Mouse (Mus musculus): ENCODE data around the gene Gm10775.

Gene Gm10775

DNA sequence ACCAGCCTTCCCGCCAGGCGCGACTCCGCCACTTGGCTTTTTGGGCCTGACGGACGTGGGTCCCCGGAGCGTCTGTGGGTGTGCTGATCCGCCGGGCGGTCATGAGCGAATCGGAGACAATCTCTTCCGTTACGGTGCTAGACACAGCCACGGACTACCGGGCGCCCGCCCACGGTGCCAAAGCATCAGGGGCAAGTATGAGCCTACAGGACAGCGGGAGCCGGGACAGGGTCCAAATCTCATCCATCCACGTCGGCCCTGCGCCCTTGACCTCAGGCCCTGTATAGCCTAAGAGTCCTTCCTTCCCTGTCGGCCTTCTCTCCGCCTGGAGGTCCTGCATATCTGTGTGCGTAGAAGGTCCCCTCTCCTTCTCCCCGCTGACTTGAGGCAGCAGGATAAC, at the start of gene Gm10775:
TSS of gene Gm10775 (plus strand) at position 301 of the 400 bp plus-strand sequence.
- in situ Hi-C loops (cut with MboI, MseI) = no loop called here

DNA sequence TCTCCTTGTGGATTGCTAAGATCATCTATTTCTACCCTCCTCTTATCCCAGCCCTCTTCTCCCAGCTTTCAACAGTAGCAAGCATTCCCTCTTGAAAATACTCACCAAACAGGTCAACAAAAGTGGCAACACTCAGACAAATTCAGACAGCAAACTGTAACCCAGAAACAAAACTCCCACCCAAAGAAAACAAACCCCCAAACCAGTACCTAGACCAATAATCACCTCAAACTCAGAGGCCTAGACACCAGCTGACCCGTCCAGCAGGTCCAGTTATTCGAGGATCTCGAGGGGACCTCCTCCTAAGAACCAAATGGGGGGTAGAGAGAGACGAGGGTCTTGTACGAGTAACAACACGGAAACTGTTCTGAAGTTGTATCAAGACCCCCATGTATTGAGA, 33.4 kb upstream of the Gm10775 start:
- in situ Hi-C loops (cut with MboI, MseI) = no loop called here

- in situ Hi-C loops (cut with MboI, MseI) = no loop called here
These were observed 32.7 kb upstream of the Gm10775 start for GRCm38 (mm10) chr13:65226657-65227056.

GRCm38 (mm10) chr13:65237211-65237610, 22.1 kb upstream of the Gm10775 start:
- in situ Hi-C loops (cut with MboI, MseI) = no loop called here

DNA sequence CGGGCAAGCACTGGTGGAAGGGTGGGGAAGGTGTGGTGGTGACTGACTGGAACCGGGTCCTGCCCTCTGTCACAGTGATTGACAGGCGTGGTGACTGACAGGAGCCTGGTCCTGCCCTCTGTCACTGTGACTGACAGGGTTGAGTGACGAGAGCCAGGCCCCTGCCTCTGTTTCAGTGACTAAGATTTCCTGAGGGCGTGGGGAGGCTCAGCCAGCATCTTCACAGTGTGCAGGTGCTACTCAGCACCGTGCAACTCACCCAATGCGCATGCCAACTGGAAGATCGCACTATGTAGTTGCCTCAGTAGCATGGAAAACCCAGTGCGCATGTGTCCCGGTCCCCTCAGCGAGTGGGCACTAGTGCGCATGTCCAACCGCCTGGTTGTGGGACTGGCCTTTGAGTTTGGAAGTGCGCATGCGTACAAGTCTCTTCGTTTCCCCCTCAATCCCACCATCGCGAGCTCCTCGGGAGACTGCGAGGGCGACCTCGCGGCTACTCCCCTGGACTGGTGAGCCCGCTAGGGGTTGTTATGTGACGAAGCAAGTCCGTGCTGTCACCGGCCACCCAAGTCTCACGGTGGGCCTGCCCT, 18.7 kb upstream of the Gm10775 start:
- in situ Hi-C loops (cut with MboI, MseI) = loop anchor here (5.0 kb wide), 1 partner anchor 37 kb away; the partner anchor contains the start of gene Zfp369

DNA sequence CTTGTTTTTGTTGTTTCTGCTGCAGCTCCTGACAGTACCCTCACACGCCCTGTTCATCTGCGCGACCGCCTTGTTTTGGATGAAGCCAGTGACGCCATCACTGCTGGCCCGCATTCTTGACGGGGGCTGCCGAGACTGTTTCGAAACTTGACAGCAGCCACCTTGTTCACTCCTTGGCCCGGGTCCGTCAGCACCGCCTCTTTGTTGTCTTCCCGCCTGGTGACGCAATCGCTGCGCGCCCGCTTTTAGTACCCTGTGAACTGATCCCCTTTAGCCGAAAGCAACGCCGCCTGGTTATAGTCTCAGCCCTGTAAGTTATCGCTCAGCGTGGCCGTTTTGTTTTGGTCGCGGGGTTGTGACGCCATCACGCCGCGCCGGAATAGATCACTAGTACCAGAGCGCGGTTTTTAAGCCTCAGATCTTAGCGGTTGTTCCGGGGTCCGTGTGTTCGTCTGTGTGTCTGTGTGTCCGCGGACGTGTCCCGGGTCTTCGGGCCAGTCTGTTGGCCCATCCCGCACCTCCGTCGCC, 18.2 kb upstream of the Gm10775 start:
- in situ Hi-C loops (cut with MboI, MseI) = loop anchor here (5.0 kb wide), 1 partner anchor 36 kb away; the partner anchor contains the start of gene Zfp369

DNA sequence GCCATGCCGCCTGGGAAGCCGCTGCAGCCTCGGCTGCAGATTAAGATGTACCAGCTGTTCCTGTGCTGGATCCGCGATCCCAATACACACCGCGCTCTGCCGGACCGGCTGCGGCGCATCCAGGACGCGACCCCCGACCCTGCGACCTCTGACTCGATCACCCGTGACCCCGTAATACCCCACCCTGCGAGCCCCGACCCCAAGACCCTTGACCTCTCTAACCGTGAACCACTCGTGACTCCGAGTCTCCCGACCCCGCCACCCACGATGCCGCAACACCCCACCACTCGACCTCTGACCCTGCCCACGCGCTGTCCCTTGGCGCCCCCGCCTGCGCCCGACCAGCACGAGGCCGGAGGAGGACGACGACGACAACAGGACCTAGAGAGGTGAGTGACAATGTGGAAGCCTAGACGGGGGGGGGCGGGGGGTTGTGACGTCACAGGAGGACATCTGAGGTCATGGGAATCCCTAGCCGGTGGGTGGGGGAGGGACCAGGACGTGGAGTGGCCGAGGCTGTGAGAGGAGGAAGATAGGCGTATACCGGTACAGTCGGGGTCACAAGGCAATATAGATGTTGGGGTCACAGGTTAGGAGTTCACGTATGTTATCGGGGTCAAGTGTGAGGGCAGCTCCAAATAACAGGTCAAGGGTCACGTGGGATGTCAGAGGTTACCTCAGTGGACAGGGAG, 17.6 kb upstream of the Gm10775 start:
- in situ Hi-C loops (cut with MboI, MseI) = loop anchor here (5.0 kb wide), 1 partner anchor 36 kb away; the partner anchor contains the start of gene Zfp369

- in situ Hi-C loops (cut with MboI, MseI) = loop anchor here (5.0 kb wide), 1 partner anchor 35 kb away; the partner anchor contains the start of gene Zfp369
These were observed 17.0 kb upstream of the Gm10775 start for GRCm38 (mm10) chr13:65242319-65242787.

DNA sequence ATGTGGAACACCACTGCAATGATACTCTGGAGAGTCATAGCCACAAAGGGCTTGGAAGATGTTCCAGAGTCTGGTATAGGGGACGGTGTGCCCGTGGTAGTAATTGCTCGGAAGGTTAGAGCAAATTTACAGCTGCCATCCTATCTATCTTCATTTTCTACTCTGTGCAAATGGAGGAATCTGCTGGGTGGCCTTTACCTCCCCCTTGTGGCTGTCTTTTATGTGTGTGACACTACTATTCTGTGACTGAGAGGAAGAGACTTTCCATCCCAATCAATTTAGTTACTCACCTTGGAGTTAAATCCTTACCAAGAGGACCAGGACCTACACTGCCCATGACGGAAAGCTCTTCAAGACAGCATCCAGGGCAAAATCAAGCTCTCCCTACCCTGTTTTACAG, 16.1 kb upstream of the Gm10775 start:
- in situ Hi-C loops (cut with MboI, MseI) = loop anchor here (5.0 kb wide), 1 partner anchor 34 kb away; the partner anchor contains the start of gene Zfp369

DNA sequence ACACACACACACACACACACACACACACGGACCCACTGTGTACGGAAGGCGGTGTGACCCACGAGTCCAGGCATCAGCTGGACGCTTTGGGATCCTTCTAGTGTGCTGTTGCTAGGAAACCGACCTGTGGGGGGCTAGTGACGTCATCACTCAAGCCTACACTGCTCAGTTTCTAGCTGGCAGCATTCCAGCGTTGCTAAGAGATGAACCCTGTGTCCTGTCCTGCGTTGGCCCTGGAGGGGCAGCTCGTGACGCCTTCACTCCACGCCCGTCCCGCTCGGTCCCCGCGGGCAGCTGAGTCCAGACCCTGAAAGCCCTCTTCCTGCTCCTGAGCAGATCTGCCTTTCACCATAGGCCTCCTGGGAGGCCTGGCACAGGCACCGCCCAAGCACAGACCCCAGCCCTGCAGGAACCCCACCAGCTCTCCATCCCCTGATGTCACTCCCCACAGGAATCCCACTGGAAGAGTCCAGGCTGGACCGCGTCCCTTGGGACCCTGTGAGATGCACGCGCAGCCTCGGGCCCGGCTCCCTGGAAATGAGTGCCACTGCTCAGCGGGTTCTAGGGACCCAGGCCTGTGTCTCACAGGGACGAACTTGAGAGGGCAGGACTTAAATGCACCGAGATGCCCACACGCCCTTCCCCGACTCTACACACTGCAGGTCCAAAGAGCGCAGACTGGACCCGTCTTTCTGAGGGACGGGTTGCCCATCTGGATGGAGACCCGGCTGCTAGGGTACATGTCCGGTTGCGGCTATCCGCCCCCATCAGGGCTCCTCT, 974 bp upstream of the Gm10775 start:
- in situ Hi-C loops (cut with MboI, MseI) = no loop called here

DNA sequence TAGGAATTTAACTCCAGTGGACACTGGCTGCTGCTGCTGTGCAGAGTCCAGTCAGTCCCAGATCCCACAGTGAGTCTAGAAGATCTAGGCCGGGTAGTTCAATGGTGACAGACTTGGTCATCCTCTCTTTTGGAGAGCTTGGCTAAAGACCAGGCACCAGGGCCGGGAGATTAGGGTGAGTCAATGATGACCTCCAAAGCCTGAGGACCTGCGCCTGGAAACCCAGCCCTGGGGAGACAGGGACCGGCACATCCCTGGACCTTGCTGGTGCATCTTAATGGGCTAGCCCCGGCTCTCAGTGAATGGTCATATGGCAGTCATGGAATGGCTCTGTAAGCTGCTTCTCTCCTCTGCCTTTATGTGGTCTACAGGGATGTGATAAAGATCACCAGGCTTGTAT, 2.7 kb downstream of the Gm10775 start:
- in situ Hi-C loops (cut with MboI, MseI) = no loop called here

DNA sequence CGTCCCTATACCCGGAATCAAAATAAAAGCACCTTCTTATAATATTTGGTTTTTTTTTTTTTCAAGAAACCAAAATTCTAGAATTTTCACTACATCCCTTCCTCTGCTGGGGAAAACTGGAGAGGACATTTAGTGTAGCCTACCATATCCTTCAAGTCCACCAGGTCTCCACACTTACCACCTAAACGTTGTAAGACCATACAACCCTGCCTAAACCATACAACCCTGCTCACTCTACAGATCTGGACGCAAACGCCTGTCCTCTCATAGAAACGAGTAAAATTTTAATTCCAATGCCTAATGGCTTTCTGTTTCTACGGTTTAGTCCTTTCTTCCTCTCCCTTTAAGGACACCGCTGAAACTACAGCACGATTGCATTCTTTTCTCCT, 18.6 kb downstream of the Gm10775 start:
- in situ Hi-C loops (cut with MboI, MseI) = loop anchor here (5.0 kb wide), 2 partner anchors 36 to 166 kb away; partner anchors contain the start of gene Mfsd14b

DNA sequence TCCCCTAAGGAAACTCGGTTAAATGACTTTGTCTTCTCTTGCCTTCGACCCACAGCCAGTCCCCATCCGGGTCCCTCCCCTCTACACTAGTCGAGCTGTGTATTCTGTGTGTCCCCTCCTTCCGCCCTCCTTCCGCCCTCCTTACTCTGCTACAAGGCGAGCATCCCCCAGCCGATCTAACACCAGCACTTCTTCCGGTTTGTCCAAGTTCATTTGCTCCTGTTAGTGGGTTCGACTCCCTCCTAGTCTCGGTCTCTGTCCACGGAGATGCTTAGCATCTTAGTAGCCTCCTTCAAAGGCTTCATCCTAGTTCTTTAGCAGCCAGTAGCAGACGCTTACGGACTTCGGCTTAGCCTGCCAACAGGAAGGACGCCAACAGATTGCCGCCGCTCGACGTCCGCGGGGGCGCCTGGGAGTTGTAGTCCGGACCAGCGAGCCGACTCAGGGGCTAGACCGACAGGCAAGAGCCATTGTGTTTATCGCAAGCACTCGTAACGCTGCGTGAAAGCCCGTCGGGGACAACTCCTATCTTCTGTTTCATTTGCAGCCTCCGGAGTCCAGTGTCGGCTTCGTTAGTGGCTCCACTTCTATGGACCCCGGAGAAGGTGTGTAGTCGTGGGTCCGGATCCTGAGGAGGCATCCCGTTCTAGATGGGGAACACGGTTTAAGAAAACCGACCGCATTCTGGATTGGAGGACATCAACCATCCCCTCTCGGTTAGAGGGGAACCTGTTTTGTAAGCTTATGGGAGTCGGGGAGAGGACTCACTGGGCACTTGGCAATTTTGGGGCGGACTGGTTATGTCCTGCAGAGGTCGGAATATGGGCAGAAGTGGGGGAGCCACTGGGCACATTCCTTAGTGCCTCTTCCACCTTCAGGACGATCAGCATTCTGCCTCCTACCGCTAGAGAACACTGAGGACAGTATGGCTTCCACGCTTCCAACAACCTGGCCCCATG, 19.3 kb downstream of the Gm10775 start, which contains the start of gene Zfp369:
TSS of gene Zfp369 (plus strand) at position 432 of the 959 bp plus-strand sequence.
- in situ Hi-C loops (cut with MboI, MseI) = loop anchor here (5.0 kb wide), 2 partner anchors 36 to 166 kb away; partner anchors contain the start of gene Mfsd14b

GRCm38 (mm10) chr13:65286771-65287170, 27.4 kb downstream of the Gm10775 start:
- in situ Hi-C loops (cut with MboI, MseI) = no loop called here

DNA sequence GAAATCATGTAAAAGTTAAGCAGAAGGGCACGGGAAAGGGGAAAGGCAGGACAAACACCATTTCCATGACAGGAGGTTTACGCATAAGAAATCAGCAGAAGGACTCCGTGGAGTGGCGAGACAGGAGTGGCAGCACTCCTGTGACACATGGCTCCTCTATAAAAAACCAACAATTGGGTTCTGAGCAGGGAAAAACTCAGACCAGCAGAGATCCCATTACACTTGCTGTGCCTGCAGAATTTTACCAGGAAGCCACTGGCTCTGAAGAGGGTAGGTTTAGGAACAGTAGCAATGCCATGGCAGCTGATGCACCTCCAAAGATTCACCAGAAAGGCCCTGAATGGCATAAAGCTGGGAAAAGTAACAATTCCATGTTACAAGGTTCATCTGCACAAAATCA, 37.0 kb downstream of the Gm10775 start:
- in situ Hi-C loops (cut with MboI, MseI) = no loop called here
